Mouse (Mus musculus) mesoderm, embryonic 11.5 days (tissue): ENCODE measurements around the gene Pole3.
"Not testable (repeated sequence)": the region's sequence is repeated elsewhere in the genome, so short reads cannot be mapped to it uniquely, and the experiment has no call there.

Source experiments
- DNase-seq: peaks from one replicate; pipeline ENCODE4 v3.0.0-alpha.2; 2012; ENCODE audit warnings: low read depth, low spot score

Gene Pole3

DNA sequence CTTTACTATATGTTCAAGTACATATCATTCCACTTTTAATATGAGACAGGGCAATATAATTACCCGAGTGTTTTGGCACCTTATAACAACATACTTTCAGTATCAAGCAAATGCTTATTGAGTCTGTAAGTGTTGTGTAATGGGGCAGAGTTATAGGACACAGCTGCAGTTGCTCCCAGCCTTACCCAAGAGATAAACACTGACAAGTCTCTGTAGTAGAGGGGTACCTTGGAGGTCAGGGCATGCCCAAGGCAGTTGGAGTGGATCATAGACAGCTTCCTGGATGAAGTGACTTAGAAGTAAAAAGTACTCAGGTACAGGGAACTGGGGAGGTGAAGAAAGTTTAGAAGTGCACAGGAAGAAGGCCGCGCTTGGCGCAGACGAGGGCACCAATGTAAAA is 37.7 kb downstream of the Pole3 start:
- no peak for DNase-seq

DNA sequence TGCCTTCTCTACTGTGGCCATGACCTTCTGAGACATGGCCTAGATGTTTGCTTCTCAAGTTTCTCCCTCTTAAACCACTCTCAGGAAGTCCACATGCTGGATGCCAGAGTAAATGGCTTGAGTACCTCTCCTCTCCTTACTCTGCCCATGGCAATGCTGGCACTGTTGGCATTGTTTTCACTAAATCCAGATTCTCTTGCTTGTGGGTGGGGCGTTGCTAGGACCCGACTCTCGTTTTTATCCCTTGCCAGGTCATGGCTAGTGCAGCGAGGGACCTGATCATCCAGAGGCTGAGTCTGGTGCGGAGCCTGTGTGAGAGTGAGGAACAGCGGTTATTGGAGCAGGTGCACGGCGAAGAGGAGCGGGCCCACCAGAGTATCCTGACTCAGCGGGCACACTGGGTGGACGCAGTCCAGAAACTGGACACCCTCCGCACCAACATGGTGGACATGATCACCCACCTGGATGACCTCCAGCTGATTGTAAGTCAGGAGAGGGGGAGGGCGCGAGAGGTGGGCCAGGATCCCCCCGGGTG is 38.6 kb downstream of the Pole3 start:
- no peak for DNase-seq

DNA sequence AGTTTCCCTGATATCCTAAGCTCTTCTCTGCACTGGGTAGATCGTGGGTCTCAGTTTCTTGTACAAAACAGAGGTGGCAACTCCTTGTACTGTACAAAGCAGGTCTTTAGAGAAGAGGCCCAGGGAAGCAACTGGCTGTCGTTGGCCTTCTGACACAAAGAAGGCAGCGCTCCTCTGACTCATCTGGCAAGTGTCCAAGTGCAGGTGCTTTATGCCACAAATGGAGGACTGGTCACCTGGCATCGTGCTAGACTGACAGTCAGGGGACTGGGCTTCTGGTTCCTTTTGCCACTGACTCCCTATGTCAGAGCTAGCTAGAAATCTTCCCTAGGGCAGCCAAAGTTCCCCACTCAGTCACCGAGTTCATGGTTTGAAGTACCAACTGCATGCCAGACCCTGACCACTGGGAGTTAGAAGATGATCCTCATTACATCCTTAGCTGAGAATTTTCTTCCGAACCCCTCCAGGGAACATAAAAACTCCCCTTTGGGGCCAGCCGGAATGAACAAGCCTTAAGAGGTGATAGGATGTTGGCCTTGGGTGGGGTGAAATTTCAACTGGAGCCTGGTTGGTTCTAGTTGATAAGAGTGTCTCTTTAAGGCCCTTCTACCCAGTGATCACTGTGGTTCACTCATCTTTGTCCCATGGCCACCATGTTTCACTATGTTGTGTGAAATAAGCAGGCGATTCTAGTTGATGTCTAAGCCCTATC is 39.3 kb downstream of the Pole3 start:
- no peak for DNase-seq

DNA sequence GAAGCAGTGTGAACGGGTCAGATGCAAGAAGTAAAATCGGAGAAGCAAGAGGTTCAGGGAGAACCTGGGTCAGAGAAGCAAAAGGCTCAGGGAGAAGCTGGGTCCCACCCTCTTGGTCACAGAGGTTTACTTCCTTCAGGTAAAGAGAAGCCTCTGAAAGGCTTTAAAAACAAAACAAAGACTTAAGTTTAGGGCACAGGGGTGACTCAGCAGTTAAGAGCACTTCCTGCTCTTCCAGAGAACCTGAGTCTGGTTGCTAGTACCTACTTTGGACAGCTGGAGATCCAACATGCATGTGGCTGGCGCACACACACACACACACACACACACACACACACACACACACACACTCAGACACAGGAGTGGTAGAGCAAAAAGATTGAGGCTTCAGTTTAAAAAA is 39.9 kb downstream of the Pole3 start:
- no peak for DNase-seq

DNA sequence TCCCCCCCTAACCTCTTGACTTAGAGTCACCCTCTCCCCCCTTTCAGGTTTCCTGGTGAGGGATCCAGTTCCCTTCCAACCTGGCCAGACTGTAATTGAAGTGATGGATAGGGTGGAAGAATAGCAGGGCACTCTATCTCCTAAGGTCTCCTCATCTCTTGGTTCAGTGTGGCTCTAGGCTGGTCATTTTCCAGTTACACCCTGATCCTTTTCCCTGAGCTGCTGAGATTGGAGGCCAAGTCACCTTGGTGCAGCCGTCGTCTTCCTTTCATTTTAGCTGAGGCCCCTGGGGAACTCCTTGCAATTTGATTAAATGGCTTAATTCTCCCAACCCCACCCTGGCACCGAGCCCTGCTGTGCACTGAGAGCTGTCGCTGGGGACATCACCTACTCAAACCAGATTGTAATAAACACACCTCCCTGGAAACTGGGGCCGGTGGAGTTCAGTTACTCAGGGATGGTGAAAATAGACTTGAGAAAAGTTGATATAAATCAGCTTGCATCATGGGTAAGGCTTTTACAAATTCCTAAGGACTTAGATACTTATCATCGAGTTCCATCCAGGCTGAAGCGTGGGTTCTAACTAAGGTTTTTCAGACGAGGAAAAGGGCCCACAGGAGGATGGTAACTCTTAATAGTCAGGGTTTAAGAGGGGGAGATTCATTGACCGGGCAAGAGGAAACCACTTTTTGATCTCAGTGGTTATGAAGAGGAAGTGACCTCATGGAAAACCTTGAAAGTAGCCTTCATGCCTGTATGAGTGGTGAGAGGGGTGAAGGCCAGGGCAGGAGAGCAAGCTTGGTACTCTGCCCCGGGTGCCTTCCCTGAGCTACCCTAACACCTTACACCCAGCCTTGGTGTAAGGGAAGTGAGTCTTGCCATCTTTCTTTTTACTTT is 43.9 kb downstream of the Pole3 start:
- DNase-seq, result no peak

DNA sequence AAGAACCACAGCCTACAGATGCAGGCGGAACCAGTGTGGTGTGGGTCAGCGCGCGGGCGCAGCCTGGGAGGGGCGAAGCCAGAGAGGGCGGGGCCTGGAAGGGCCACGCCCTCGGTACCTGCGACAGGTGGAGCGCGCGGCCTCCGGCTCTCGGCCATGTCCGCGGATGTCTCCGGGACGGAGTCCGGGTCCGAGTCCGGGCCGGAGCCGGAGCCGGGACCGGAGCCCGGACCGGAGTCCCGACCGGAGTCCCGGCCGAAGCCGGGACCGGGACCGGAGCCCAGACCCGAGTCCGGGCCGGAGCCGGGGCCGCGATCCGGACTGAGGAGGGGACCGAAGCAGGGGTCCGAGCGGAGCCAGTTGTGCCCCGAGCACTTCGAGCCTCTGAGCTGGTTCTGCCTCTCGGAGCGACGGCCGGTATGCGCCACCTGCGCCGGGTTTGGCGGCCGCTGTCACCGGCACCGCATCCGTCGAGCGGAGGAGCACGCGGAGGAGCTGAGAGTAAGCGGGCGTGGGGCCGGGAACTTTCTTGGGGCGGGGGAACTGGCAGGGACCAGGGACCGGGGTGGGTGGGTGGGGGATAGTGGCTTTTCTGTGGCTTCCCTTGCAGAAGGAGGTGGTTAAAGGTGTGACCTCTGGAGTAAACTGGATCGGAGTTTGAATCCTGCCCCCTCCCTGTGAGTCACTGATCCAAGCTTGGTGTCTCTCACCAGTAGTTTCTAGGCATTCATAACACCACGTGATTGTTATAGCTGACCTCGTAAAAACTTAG is 44.7 kb downstream of the Pole3 start, which contains the start of gene Bspry:
Bspry (plus strand) TSS at position 117 of the 772 bp plus-strand sequence.
- no peak for DNase-seq

DNA sequence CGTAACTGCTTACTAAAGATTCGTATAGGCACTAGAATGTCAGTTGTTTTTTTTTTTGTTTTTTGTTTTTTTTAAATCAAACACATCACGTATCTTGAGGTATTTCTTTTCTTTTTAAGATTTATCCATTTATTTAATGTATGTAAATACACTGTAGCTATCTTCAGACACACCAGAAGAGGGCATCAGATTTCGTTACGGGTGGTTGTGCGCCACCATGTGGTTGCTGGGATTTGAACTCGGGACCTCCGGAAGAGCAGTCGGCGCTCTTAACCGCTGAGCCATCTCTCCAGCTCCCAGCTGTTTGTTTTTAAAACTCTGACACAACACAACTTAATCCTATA is 45.3 kb downstream of the Pole3 start:
- not testable (repeated sequence) for DNase-seq

DNA sequence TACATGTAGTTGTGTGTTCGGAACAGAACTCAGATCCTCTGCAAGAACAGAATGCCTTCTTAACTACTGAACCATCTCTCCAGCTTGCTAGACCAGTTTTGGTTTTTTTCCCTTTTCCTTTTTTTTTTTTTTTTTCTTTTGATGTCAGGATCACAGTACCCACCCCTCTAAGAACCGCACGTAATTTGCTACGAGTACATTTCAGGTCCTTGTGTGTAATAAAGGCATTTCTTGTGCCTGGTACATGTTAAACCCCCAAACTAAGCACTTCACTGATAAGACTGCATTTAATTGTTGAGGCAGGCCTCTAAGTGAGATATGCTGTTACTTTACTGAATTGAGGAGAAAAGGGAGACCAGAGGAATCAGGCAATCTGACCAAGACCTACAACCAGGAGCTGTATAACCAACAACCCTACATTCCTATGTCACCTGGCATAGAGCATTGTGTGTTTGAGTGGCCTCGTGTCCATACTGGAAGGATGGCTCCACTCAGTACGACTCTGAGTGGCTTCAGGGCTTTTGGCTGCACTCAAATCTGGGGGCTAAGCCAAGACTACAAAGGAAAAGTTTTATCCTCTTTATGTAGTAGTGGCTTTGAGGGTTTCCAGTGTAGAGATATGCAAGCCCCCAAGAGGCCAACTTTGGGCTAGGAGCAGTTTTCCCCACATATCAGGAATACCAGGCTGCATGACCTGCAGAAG is 47.2 kb downstream of the Pole3 start:
- DNase-seq, result no peak

DNA sequence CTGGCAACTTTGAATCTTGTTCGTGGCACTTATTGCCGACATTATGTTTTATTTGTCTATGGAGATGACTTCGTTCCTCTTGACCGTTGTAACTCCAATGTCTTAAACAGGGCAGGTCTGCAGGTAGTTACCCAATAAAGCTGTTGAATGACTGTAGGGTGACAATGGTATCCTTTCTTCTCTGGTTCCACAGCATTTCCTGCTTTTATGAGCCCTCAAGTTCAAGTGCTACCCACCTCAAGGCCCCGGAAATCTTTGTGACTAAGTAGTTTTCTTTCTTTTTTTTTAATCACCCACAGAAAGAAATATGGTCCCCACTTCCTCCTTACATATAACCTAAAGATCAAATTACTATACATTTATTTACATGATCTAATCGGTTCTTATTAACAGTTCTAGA is 49.1 kb downstream of the Pole3 start:
- no peak for DNase-seq

DNA sequence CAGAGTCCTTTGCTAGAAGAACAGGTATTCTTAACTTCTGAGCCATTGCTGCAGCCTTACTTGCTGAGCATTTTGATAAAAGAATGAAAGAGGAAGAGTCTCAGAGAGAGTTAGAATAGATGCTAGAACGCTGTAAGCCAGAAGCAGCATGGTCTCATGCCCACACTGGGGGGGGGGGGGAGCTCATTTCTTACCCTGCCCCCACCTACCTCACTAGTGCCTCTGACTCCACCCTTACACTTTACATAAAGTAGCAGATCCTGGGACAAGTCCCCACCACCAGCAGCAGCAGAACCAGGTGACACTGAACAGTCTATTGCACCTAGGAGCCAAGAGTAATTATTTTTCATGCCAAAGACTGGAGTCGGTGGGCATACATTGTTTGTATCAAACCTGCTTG is 49.7 kb downstream of the Pole3 start:
- DNase-seq, result no peak
